Mouse (Mus musculus): ENCODE measurements at regions not wholly inside any gene's neighbourhood (a gene's known extent, or its start where the extent isn't known, plus 50 kb on each side); places are given as distances from the start of the nearest gene placed in this dataset.
A peak's percentile ranks its signal among the peaks of the same experiment; 100 is the strongest.
"Not testable (repeated sequence)": the region's sequence is repeated elsewhere in the genome, so short reads cannot be mapped to it uniquely, and the experiment has no call there.

- ATAC-seq (replicated peaks; ENCODE audit: low FRiP score) = no peak
- Histone ChIP-seq H3K27ac (ENCODE audit: low read depth, low read length) (no peak overlapping the region), H3K4me2 (no peak overlapping the region)
Observed at GRCm38 (mm10) chr5:105358902-105359301, 56.7 kb upstream of the Lrrc8b start.

GRCm38 (mm10) chr5:105356393-105356792 is 59.2 kb upstream of the Lrrc8b start:
- DNase-seq (ENCODE audit: low spot score); H3K9ac ChIP-seq (ENCODE audit: low read depth, low read length); H3K36me3 ChIP-seq (ENCODE audit: control insufficient read depth, insufficient read depth, low read length); H3K9me3 ChIP-seq (ENCODE audit: control insufficient read depth, low read length); H3K4me3 ChIP-seq (ENCODE audit: low read depth, low read length); H3K4me1 ChIP-seq (replicated peaks; ENCODE audit: control insufficient read depth, insufficient read depth, low read length); H3K27me3 ChIP-seq (replicated peaks; ENCODE audit: control insufficient read depth, insufficient read depth, low read length); H3K27ac ChIP-seq (ENCODE audit: low read depth, low read length); H3K4me2 ChIP-seq; ATAC-seq (replicated peaks; ENCODE audit: low FRiP score): not testable (repeated sequence)
- 74% methylated on average over 1 of the region's 1 CpGs for WGBS

More at GRCm38 (mm10) chr5:105358902-105359301, 56.7 kb upstream of the Lrrc8b start:
- WGBS = 80% methylated on average over 3 of the region's 3 CpGs
- Histone ChIP-seq H3K27me3 (replicated peaks; ENCODE audit: control insufficient read depth, insufficient read depth, low read length) (no peaks in the 10 kb centered on the region), H3K4me3 (ENCODE audit: low read depth, low read length) (no peak overlapping the region), H3K4me1 (replicated peaks; ENCODE audit: control insufficient read depth, insufficient read depth, low read length) (no peaks in the 10 kb centered on the region), H3K9me3 (ENCODE audit: control insufficient read depth, low read length) (no peaks in the 10 kb centered on the region), H3K9ac (ENCODE audit: low read depth, low read length) (no peak overlapping the region), H3K36me3 (ENCODE audit: control insufficient read depth, insufficient read depth, low read length) (no peaks in the 10 kb centered on the region)
- DNase-seq (ENCODE audit: low spot score) = no peak

- 72% methylated on average over 1 of the region's 1 CpGs for WGBS
Observed at GRCm38 (mm10) chr5:105354041-105354440, 60.5 kb upstream of the Gbp6 start.

GRCm38 (mm10) chr5:105346463-105346862 is 53.0 kb upstream of the Gbp6 start:
- ATAC-seq (replicated peaks; ENCODE audit: low FRiP score) = peak; percentile 49; the same call in 1 of the 2 replicates
- no peak overlapping the region for H3K4me3 ChIP-seq (ENCODE audit: low read depth, low read length)
- H3K27ac ChIP-seq (ENCODE audit: low read depth, low read length) = no peak overlapping the region
- H3K27me3 ChIP-seq (replicated peaks; ENCODE audit: control insufficient read depth, insufficient read depth, low read length) = no peaks in the 10 kb centered on the region
- no peak for DNase-seq (ENCODE audit: low spot score)
- H3K9me3 ChIP-seq (ENCODE audit: control insufficient read depth, low read length) = no peaks in the 10 kb centered on the region
- H3K36me3 ChIP-seq (ENCODE audit: control insufficient read depth, insufficient read depth, low read length) = no peaks in the 10 kb centered on the region
- H3K4me2 ChIP-seq = no peak overlapping the region
- no peak overlapping the region for H3K9ac ChIP-seq (ENCODE audit: low read depth, low read length)
- H3K4me1 ChIP-seq (replicated peaks; ENCODE audit: control insufficient read depth, insufficient read depth, low read length) = no peaks in the 10 kb centered on the region

More at GRCm38 (mm10) chr5:105354041-105354440, 60.5 kb upstream of the Gbp6 start:
- DNase-seq (ENCODE audit: low spot score) (no peak), ATAC-seq (replicated peaks; ENCODE audit: low FRiP score) (no peak)
- no peaks in the 10 kb centered on the region for H3K36me3 ChIP-seq (ENCODE audit: control insufficient read depth, insufficient read depth, low read length)
- H3K9me3 ChIP-seq (ENCODE audit: control insufficient read depth, low read length) = no peaks in the 10 kb centered on the region
- H3K27me3 ChIP-seq (replicated peaks; ENCODE audit: control insufficient read depth, insufficient read depth, low read length) = no peaks in the 10 kb centered on the region
- H3K4me3 ChIP-seq (ENCODE audit: low read depth, low read length) = no peak overlapping the region
- no peak overlapping the region for H3K27ac ChIP-seq (ENCODE audit: low read depth, low read length)
- H3K4me1 ChIP-seq (replicated peaks; ENCODE audit: control insufficient read depth, insufficient read depth, low read length) = no peaks in the 10 kb centered on the region
- no peak overlapping the region for H3K9ac ChIP-seq (ENCODE audit: low read depth, low read length)
- no peak overlapping the region for H3K4me2 ChIP-seq

- not testable (repeated sequence) for H3K4me1 ChIP-seq (replicated peaks; ENCODE audit: control insufficient read depth, insufficient read depth, low read length); H3K4me2 ChIP-seq; H3K27me3 ChIP-seq (replicated peaks; ENCODE audit: control insufficient read depth, insufficient read depth, low read length); H3K4me3 ChIP-seq (ENCODE audit: low read depth, low read length); DNase-seq (ENCODE audit: low spot score); H3K36me3 ChIP-seq (ENCODE audit: control insufficient read depth, insufficient read depth, low read length); H3K9ac ChIP-seq (ENCODE audit: low read depth, low read length); H3K27ac ChIP-seq (ENCODE audit: low read depth, low read length); H3K9me3 ChIP-seq (ENCODE audit: control insufficient read depth, low read length); ATAC-seq (replicated peaks; ENCODE audit: low FRiP score)
- WGBS = 59% methylated on average over 1 of the region's 1 CpGs
Observed at GRCm38 (mm10) chr5:105345953-105346352, 52.5 kb upstream of the Gbp6 start.

- Histone ChIP-seq H3K9me3 (ENCODE audit: control insufficient read depth, low read length) (no peaks in the 10 kb centered on the region), H3K36me3 (ENCODE audit: control insufficient read depth, insufficient read depth, low read length) (no peaks in the 10 kb centered on the region), H3K4me1 (replicated peaks; ENCODE audit: control insufficient read depth, insufficient read depth, low read length) (no peaks in the 10 kb centered on the region), H3K27ac (ENCODE audit: low read depth, low read length) (no peak overlapping the region), H3K9ac (ENCODE audit: low read depth, low read length) (no peak overlapping the region), H3K4me3 (ENCODE audit: low read depth, low read length) (no peak overlapping the region), H3K4me2 (no peak overlapping the region), H3K27me3 (replicated peaks; ENCODE audit: control insufficient read depth, insufficient read depth, low read length) (no peaks in the 10 kb centered on the region)
- DNase-seq (ENCODE audit: low spot score) = no peak
- ATAC-seq (replicated peaks; ENCODE audit: low FRiP score) = no peak
- 63% methylated on average over 6 of the region's 6 CpGs for WGBS
Observed at GRCm38 (mm10) chr5:105344808-105345732, 51.6 kb upstream of the Gbp6 start.

- H3K4me1 ChIP-seq (replicated peaks; ENCODE audit: control insufficient read depth, insufficient read depth, low read length); H3K27ac ChIP-seq (ENCODE audit: low read depth, low read length); ATAC-seq (replicated peaks; ENCODE audit: low FRiP score); H3K36me3 ChIP-seq (ENCODE audit: control insufficient read depth, insufficient read depth, low read length); H3K4me2 ChIP-seq; H3K27me3 ChIP-seq (replicated peaks; ENCODE audit: control insufficient read depth, insufficient read depth, low read length); H3K9ac ChIP-seq (ENCODE audit: low read depth, low read length); DNase-seq (ENCODE audit: low spot score); H3K9me3 ChIP-seq (ENCODE audit: control insufficient read depth, low read length); H3K4me3 ChIP-seq (ENCODE audit: low read depth, low read length): not testable (repeated sequence)
- 38% methylated on average over 2 of the region's 2 CpGs for WGBS
Observed at GRCm38 (mm10) chr5:105343816-105344215, 50.3 kb upstream of the Gbp6 start.
